Mouse (Mus musculus) heart, postnatal 14 days (tissue): ENCODE data around the gene Tnfsf11. TPM values are rescaled to one million over a fixed set of nuclear protein-coding genes. Genes with fewer than 3 reads are reported as not detected.

Experiments used
- DNase-seq, 2 experiments: peaks; one replicate each; pipeline ENCODE4 v3.0.0; 2021 to 2022
- intact Hi-C: fragments of 180-260 bp; cut with DNase I; formaldehyde crosslinking; loops from one replicate; pipeline ENCODE4 v1.15.1; 2025
- long read RNA-seq, 2 experiments: library from polyadenylated mRNA; stranded (forward); transcript quantifications; one replicate each; pipeline ENCODE4 v2.0.0; 2021
- total RNA-seq, 2 experiments: library from RNA; stranded (reverse); gene quantifications; 2 replicates each; pipeline ENCODE4 v1.2.3; 2021

Gene Tnfsf11
- total RNA-seq, result under 1 TPM in 1 of 2 experiments, not detected in 1; 0.10 TPM
- long read RNA-seq, experiment 1, result 0 reads
- long read RNA-seq, experiment 2, result 0 reads

GRCm38 (mm10) chr14:78307286-78308237, at the start of gene Tnfsf11:
TSS of gene Tnfsf11 (minus strand) at chr14:78308043.
- intact Hi-C loops, result no loop called here
- peak in 1 of 2 experiments; percentile 11 for DNase-seq

GRCm38 (mm10) chr14:78356764-78357163, 48.9 kb upstream of the Tnfsf11 start:
- intact Hi-C loops, result no loop called here
- no peak for DNase-seq

DNA sequence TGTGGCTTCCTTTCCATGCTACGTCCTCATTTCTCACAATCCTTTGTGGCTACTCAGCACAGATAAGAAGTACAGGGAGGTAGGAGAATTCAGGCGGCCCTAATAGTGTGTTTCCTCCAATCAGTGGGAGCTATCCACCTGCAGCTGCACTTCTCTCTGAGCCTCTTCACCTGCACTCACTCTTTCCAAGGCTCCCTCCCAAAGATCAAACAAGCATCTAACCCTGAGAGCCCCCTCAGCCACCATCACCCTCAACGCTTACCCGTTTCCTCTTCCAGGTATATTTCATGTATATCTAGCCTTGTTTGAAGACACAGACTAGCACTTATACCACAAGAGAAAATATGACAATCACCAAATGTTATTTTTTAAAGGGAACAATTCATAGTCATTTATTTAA, 47.5 kb upstream of the Tnfsf11 start:
- intact Hi-C loops, result no loop called here
- no peak for DNase-seq

GRCm38 (mm10) chr14:78352865-78353264, 45.0 kb upstream of the Tnfsf11 start:
- DNase-seq, result no peak
- intact Hi-C loops, result no loop called here

DNA sequence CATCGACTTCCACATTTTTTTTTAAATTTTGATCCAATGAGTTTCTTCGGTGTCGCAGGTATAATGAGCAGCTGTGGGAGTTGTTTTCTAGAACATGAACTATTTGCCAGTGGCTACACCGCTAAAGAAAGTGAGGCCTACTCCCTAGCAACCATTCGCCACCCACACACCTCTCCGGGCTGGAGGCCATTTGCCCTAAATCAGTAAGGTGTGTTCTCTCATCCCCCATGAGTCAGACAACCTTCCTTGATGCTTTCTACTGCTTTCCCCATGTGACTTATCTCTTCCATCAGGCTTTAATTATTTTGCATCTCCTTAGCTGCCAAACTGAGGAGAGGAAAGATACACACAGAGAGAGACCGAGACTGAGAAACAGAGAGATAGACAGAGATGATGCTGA, 43.7 kb upstream of the Tnfsf11 start:
- intact Hi-C loops, result no loop called here
- DNase-seq, result no peak

GRCm38 (mm10) chr14:78347715-78348114, 39.9 kb upstream of the Tnfsf11 start:
- no peak for DNase-seq
- intact Hi-C loops, result no loop called here

DNA sequence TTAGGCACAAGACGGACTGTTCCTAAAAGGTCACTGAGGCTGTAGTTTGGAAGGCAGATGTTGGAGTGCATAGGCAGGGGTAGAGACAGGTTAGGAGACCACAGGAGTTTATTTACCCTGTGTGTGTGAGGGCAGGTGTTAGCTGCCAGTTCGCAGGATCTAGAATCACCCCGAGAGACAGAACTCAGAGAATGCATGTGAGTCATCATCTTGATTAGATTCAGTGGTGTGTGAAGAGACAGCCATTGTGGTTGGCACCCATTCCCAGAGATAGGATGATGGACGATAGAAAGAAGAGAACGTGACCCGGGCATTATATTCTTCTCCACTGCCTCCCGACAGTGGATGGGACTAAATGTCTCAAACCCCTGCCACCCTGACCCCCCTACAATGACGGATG, 35.2 kb upstream of the Tnfsf11 start:
- DNase-seq, result no peak
- intact Hi-C loops, result no loop called here

GRCm38 (mm10) chr14:78342146-78342545, 34.3 kb upstream of the Tnfsf11 start:
- intact Hi-C loops, result no loop called here
- DNase-seq, result no peak

- no peak for DNase-seq
- intact Hi-C loops, result no loop called here
These were observed 25.5 kb upstream of the Tnfsf11 start for GRCm38 (mm10) chr14:78333341-78333740.

DNA sequence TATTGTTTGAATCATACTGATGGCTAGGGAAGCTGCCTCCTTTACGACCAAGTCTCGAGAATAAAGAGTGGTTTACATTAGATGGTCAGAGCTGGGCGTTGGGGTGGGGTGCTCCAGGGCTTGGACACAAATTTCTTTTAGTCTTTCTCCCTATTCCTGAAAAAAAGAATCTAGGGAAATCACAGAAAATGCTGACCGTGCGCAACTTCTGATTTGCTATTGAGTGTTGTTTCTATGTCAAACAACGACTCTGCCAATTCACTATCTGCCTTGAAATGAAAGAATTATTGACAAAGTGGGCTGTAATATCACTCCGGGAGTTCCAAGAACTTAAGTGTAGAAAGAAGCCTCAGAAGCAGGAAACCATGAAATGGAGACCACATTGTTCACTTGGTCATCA, 23.5 kb upstream of the Tnfsf11 start:
- intact Hi-C loops, result no loop called here
- DNase-seq, result no peak

GRCm38 (mm10) chr14:78330576-78331300, 22.9 kb upstream of the Tnfsf11 start:
- DNase-seq, result no peak
- intact Hi-C loops, result no loop called here

GRCm38 (mm10) chr14:78329765-78330451, 22.1 kb upstream of the Tnfsf11 start:
- DNase-seq, result no peak

GRCm38 (mm10) chr14:78323356-78323755, 15.5 kb upstream of the Tnfsf11 start:
- no peak for DNase-seq
- intact Hi-C loops, result no loop called here

More at GRCm38 (mm10) chr14:78329765-78330451, 22.1 kb upstream of the Tnfsf11 start:
- intact Hi-C loops, result no loop called here

DNA sequence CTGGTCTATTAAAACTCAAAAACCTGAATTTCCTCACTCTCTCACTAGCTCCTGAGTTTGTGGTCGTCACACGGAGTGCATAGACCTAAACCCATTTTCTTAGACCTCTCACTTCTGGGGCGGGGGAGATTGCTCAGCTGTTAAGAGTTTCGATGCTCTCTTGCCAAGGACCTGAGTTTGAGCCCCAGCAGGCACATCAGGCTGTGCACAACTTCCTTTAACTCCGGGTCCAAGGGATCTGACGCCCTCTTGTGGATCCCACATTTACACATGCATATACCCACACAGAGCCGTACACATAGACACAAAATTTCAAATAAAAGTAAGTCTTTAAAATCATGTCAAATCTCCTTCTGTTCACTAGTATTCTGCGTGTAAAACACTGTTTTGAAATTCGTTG, 15.1 kb upstream of the Tnfsf11 start:
- intact Hi-C loops, result no loop called here
- DNase-seq, result no peak

- DNase-seq, result no peak
- intact Hi-C loops, result no loop called here
These were observed 12.4 kb upstream of the Tnfsf11 start for GRCm38 (mm10) chr14:78320248-78320647.

DNA sequence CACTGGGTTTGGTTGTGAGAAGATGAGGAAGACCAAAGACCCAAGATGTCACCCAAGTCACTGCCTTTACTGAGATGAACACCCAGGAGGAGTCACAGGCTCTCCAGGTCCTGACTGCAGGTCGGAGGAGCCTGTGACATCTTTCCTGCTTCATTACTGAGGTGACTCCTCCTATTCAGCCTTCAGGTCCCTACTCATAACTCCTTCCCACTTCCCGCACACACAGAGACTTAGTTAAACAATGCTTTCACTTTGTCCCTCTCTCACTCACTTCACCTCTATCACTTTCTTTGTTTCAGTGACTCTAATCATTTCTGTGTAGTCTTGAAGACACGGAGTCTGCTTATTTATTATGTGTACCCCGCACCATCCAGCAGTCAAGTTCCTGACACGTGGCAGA, 11.7 kb upstream of the Tnfsf11 start:
- intact Hi-C loops, result no loop called here
- no peak for DNase-seq

DNA sequence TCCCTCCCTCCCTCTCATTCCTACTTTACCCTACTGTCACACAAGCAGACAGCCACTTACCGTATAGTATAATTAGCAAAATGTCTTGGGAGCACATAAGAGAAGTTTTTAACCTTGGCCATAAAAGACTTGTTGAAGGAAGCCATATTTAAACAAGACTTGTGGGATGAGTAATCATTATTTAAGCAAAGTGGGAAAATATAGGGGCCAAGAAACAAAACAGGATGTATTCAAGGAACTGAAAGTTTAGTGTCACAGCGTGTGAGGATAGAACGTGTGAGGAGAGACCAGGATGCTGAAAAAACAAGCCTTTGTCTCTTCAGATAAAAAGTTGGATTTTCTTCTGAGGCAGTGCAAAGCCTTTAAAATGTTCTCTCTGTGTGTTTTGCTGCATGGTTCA, 11.2 kb upstream of the Tnfsf11 start:
- intact Hi-C loops, result no loop called here
- no peak for DNase-seq

- DNase-seq, result no peak
- intact Hi-C loops, result no loop called here
These were observed 9.8 kb upstream of the Tnfsf11 start for GRCm38 (mm10) chr14:78317623-78318022.

DNA sequence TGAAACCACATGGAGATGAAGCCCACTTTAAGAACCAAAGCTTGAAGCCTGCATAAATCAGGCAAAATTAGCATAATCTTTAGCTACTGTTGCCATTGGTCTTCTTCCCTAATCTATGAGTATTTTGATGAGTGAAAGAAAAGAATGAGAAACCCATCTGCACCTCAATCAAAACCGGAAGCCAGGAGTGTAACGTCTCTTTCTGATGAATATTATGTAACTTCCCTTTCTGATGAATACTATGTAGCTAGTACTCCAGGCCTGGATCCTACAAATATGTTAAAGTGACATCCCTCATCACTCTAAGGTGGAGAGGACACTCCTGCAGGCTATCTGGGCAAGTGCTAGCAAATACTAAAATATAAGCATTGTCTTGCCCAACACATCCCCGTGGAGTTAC, 6.9 kb downstream of the Tnfsf11 start:
- intact Hi-C loops, result no loop called here

GRCm38 (mm10) chr14:78292687-78293086, 15.2 kb downstream of the Tnfsf11 start:
- DNase-seq, result no peak
- intact Hi-C loops, result no loop called here

More for the DNA sequence above, 6.9 kb downstream of the Tnfsf11 start:
- DNase-seq, result no peak
